In genomic region chr4:57927464-57928205, GRCm38 (mm10) we compare ENCODE assay signal across 8 mouse cellular contexts. TPM values are rescaled to one million over a fixed set of nuclear protein-coding genes. Genes with fewer than 3 reads are reported as not detected.
DNase-seq lines count a peak whose midpoint lies in the region; ATAC-seq lines count a peak whose summit lies in the region.

No protein-coding gene starts in this region.

- ATAC-seq in forebrain, embryonic 12.5 days (ENCODE audit: low FRiP score): 0 out of 2 replicates have a peak, but pooled peaks have one; percentile 27
- peak; percentile 69 for ATAC-seq in intestine, embryonic 15.5 days
- ATAC-seq in midbrain, embryonic 13.5 days: peak; percentile 56

- H3K4me1 ChIP-seq in forebrain, embryonic 12.5 days: peaks cover under 1% of the 10 kb centered on the region; the same call in 1 of the 2 replicates
- no peaks in the 10 kb centered on the region; the same call in 1 of the 2 replicates for H3K4me1 ChIP-seq in forebrain, embryonic 10.5 days
- H3K4me1 ChIP-seq in intestine, embryonic 15.5 days (replicated peaks): no peaks in the 10 kb centered on the region
- peaks cover 2% of the 10 kb centered on the region for H3K4me1 ChIP-seq in midbrain, embryonic 13.5 days (replicated peaks)

- 26% methylated on average over 3 of the region's 3 CpGs for WGBS in forebrain, embryonic 12.5 days
- WGBS in forebrain, embryonic 10.5 days: 26% methylated on average over 3 of the region's 3 CpGs
- WGBS in intestine, embryonic 15.5 days: 23% methylated on average over 3 of the region's 3 CpGs
- 21% methylated on average over 3 of the region's 3 CpGs for WGBS in midbrain, embryonic 13.5 days

- H3K27ac ChIP-seq in forebrain, embryonic 12.5 days: no peak overlapping the region
- no peak overlapping the region for H3K27ac ChIP-seq in forebrain, embryonic 10.5 days
- H3K27ac ChIP-seq in intestine, embryonic 15.5 days: no peak overlapping the region
- no peak overlapping the region for H3K27ac ChIP-seq in midbrain, embryonic 13.5 days

- no peak overlapping the region for H3K4me3 ChIP-seq in forebrain, embryonic 12.5 days (replicated peaks)
- no peak overlapping the region for H3K4me3 ChIP-seq in forebrain, embryonic 10.5 days
- no peak overlapping the region for H3K4me3 ChIP-seq in intestine, embryonic 15.5 days (replicated peaks)
- no peak overlapping the region for H3K4me3 ChIP-seq in midbrain, embryonic 13.5 days (replicated peaks)

- no peaks in the 10 kb centered on the region for H3K27me3 ChIP-seq in forebrain, embryonic 12.5 days
- no peaks in the 10 kb centered on the region for H3K27me3 ChIP-seq in forebrain, embryonic 10.5 days (ENCODE audit: poor library complexity, severe bottlenecking)
- no peaks in the 10 kb centered on the region for H3K27me3 ChIP-seq in intestine, embryonic 15.5 days (replicated peaks)
- no peaks in the 10 kb centered on the region for H3K27me3 ChIP-seq in midbrain, embryonic 13.5 days

- no peak for DNase-seq in forebrain, embryonic 10.5 days (ENCODE audit: extremely low spot score, low spot score)
- DNase-seq in 416B (ENCODE audit: low read depth): peak; percentile 70
- peak; percentile 16 for DNase-seq in cerebellum, adult 9-11 months
- DNase-seq in ovary, postnatal 14 days (ENCODE audit: low spot score): no peak
- DNase-seq in spleen, adult 18-20 months: no peak

- 0 out of 2 replicates have a peak, but pooled peaks cover 4% of the 10 kb centered on the region for H3K9me3 ChIP-seq in forebrain, embryonic 12.5 days
- H3K9me3 ChIP-seq in forebrain, embryonic 10.5 days: peaks cover under 1% of the 10 kb centered on the region; the same call in 1 of the 2 replicates
- H3K9me3 ChIP-seq in intestine, embryonic 15.5 days: no peaks in the 10 kb centered on the region
- peaks cover 5% of the 10 kb centered on the region; the same call in 1 of the 2 replicates for H3K9me3 ChIP-seq in midbrain, embryonic 13.5 days

- H3K36me3 ChIP-seq in forebrain, embryonic 12.5 days (replicated peaks): no peaks in the 10 kb centered on the region
- H3K36me3 ChIP-seq in forebrain, embryonic 10.5 days (replicated peaks): no peaks in the 10 kb centered on the region
- no peaks in the 10 kb centered on the region for H3K36me3 ChIP-seq in intestine, embryonic 15.5 days
- no peaks in the 10 kb centered on the region for H3K36me3 ChIP-seq in midbrain, embryonic 13.5 days

- H3K9ac ChIP-seq in forebrain, embryonic 12.5 days: no peak overlapping the region
- H3K9ac ChIP-seq in intestine, embryonic 15.5 days: no peak overlapping the region
- no peak overlapping the region for H3K9ac ChIP-seq in midbrain, embryonic 13.5 days (replicated peaks)

- H3K4me2 ChIP-seq in forebrain, embryonic 12.5 days: no peak overlapping the region
- no peak overlapping the region for H3K4me2 ChIP-seq in intestine, embryonic 15.5 days (replicated peaks)
- H3K4me2 ChIP-seq in midbrain, embryonic 13.5 days (replicated peaks): no peak overlapping the region

RNA-seq across cellular contexts. Expression of gene D630039A03Rik, which starts 11.5 kb away (rescaled TPM):
- polyA plus RNA-seq in forebrain, embryonic 12.5 days (2016; fragmentation: Nextera tagmentation; extraction: Ambion mirVana): not detected in 2 replicates
- not detected in 2 replicates for polyA plus RNA-seq in forebrain, embryonic 10.5 days (2016; fragmentation: Nextera tagmentation; extraction: Ambion mirVana)
- polyA plus RNA-seq in intestine, embryonic 15.5 days (2015; fragmentation: Nextera tagmentation; extraction: Ambion mirVana): 10.9 and 11.2 TPM in 2 replicates
- not detected in 2 replicates for polyA plus RNA-seq in midbrain, embryonic 13.5 days (2015; fragmentation: Nextera tagmentation; extraction: Ambion mirVana)

RNA-seq across cellular contexts. Expression of gene Txn1, which starts 28.6 kb away (rescaled TPM):
- polyA plus RNA-seq in forebrain, embryonic 12.5 days (2016; fragmentation: Nextera tagmentation; extraction: Ambion mirVana): 379 and 381 TPM in 2 replicates
- polyA plus RNA-seq in forebrain, embryonic 10.5 days (2016; fragmentation: Nextera tagmentation; extraction: Ambion mirVana): 442 and 447 TPM in 2 replicates
- 632 and 657 TPM in 2 replicates for polyA plus RNA-seq in intestine, embryonic 15.5 days (2015; fragmentation: Nextera tagmentation; extraction: Ambion mirVana)
- polyA plus RNA-seq in midbrain, embryonic 13.5 days (2015; fragmentation: Nextera tagmentation; extraction: Ambion mirVana): 279 and 303 TPM in 2 replicates

Comparison
In these comparisons a context has a peak if more than half of its experiments do, and no peak if none do; other contexts are left out.
1. DNase-seq: peak in 416B (single experiment) and cerebellum, adult 9-11 months (single experiment); none in forebrain, embryonic 10.5 days (single experiment), ovary, postnatal 14 days (single experiment) and spleen, adult 18-20 months (0 of 2).
2. RNA of gene D630039A03Rik, which starts 11.5 kb away (polyA plus RNA-seq): 10.9 to 11.2 TPM in intestine, embryonic 15.5 days; not detected in forebrain, embryonic 12.5 days, not detected in midbrain, embryonic 13.5 days and not detected in forebrain, embryonic 10.5 days; every median in the first group is over 10 times any median in the second.
3. Peak in every context shown above with its lines, with median percentiles within 50 percentile points of each other: ATAC-seq.